Mouse (Mus musculus): ENCODE measurements around the gene Apol6. TPM values are rescaled to one million over a fixed set of nuclear protein-coding genes. Genes with fewer than 3 reads are reported as not detected.

Apol6 gene
- total and polyA plus RNA-seq, 3 experiments: not detected

DNA sequence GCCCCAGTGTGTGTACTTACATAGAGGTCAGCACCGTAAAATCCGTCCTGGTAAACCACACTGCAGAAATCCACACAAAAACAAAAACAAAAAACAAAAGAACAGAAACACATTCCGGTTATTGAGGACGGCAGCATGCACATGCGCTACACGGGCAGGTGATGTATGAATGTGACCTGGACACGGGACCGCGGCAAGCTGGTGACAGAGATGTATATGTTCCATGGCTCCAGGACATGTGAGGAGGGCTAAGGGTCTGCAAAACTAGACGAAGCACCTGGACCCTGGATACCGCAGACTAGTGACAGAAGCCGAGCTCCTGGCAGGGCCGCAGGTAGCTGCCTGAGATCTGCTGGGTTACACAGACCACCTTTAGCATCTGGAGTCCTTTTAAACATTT, 49.9 kb downstream of the Apol6 start:
- H3K9ac ChIP-seq (ENCODE audit: insufficient read depth, low read depth): no peak overlapping the region
- H3K27me3 ChIP-seq (replicated peaks): peaks cover 91% of the 10 kb centered on the region
- no peak for DNase-seq (ENCODE audit: extremely low read depth)
- no peak overlapping the region for H3K27ac ChIP-seq (ENCODE audit: insufficient read depth, low read depth)
- H3K36me3 ChIP-seq (replicated peaks in 1 of 2; ENCODE audit: control insufficient read depth in 1 of 2, insufficient read depth in 1 of 2, low read length in 1 of 2): no peaks in the 10 kb centered on the region
- dilution Hi-C loops (cut with MboI; ENCODE audit: extremely low pct_ligation_motif_present, extremely low pct_unique_long_range_greater_than_20kb, low sequenced_read_pairs) (no loop called here), in situ Hi-C loops (cut with MboI; ENCODE audit: low pct_ligation_motif_present, low pct_unique_long_range_greater_than_20kb, low sequenced_read_pairs) (no loop called here)
- H3K4me2 ChIP-seq (ENCODE audit: insufficient read depth, low read depth, poor library complexity, severe bottlenecking): no peak overlapping the region
- H3K4me1 ChIP-seq (ENCODE audit: control insufficient read depth in 1 of 2, insufficient read depth in 2 of 2): no peaks in the 10 kb centered on the region; a peak in 1 of 4 replicates
- no peak for TF ChIP-seq CTCF (conservative IDR thresholded peaks at IDR 0.05 in 1 of 2, IDR thresholded peaks at IDR 0.05 in 1 of 2; ENCODE audit: low read depth in 2 of 2, low read length in 2 of 2)
- no peak for TF ChIP-seq MEF2A (IDR thresholded peaks at IDR 0.05; ENCODE audit: borderline replicate concordance, low read depth, low read length)
- no peak for TF ChIP-seq PAX5 (IDR thresholded peaks at IDR 0.05; ENCODE audit: low read length)
- TF ChIP-seq RCOR1 (conservative IDR thresholded peaks at IDR 0.05; ENCODE audit: low read depth, low read length): no peak
- no peak for TF ChIP-seq IRF4 (IDR thresholded peaks at IDR 0.05; ENCODE audit: low read depth, low read length)
- no peak for TF ChIP-seq RAD21 (IDR thresholded peaks at IDR 0.05; ENCODE audit: low read depth, low read length)
- no peaks in the 10 kb centered on the region for H3K79me2 ChIP-seq (replicated peaks; ENCODE audit: control insufficient read depth, extremely low read depth, insufficient read depth, poor library complexity, severe bottlenecking)
- no peaks in the 10 kb centered on the region for H3K9me3 ChIP-seq (replicated peaks; ENCODE audit: low read length)
- no peak overlapping the region for H3K4me3 ChIP-seq (replicated peaks in 1 of 3; ENCODE audit: low read depth in 2 of 3, low read length in 2 of 3, poor library complexity in 1 of 3)

- Histone ChIP-seq H3K27ac (ENCODE audit: insufficient read depth, low read depth) (no peak overlapping the region), H3K79me2 (replicated peaks; ENCODE audit: control insufficient read depth, extremely low read depth, insufficient read depth, poor library complexity, severe bottlenecking) (no peaks in the 10 kb centered on the region), H3K4me2 (ENCODE audit: insufficient read depth, low read depth, poor library complexity, severe bottlenecking) (no peak overlapping the region), H3K4me1 (ENCODE audit: control insufficient read depth in 1 of 2, insufficient read depth in 2 of 2) (no peaks in the 10 kb centered on the region; a peak in 1 of 4 replicates), H3K4me3 (replicated peaks in 1 of 3; ENCODE audit: low read depth in 2 of 3, low read length in 2 of 3, poor library complexity in 1 of 3) (no peak overlapping the region), H3K9ac (ENCODE audit: insufficient read depth, low read depth) (no peak overlapping the region), H3K36me3 (replicated peaks in 1 of 2; ENCODE audit: control insufficient read depth in 1 of 2, insufficient read depth in 1 of 2, low read length in 1 of 2) (no peaks in the 10 kb centered on the region), H3K9me3 (replicated peaks; ENCODE audit: low read length) (no peaks in the 10 kb centered on the region), H3K27me3 (replicated peaks) (peaks cover 90% of the 10 kb centered on the region)
- TF ChIP-seq UBTF (IDR thresholded peaks at IDR 0.05; ENCODE audit: low read depth, low read length) (no peak), SIN3A (IDR thresholded peaks at IDR 0.05; ENCODE audit: low read length) (no peak), ZC3H11A (IDR thresholded peaks at IDR 0.05; ENCODE audit: low read depth, low read length) (no peak), MEF2A (IDR thresholded peaks at IDR 0.05; ENCODE audit: borderline replicate concordance, low read depth, low read length) (no peak), MAZ (IDR thresholded peaks at IDR 0.05; ENCODE audit: low read depth, low read length) (no peak), JUN (IDR thresholded peaks at IDR 0.05; ENCODE audit: insufficient read depth, low read depth, low read length) (no peak), MAFK (IDR thresholded peaks at IDR 0.05; ENCODE audit: insufficient replicate concordance, low read length) (no peak), USF2 (conservative IDR thresholded peaks at IDR 0.05; ENCODE audit: low read depth, low read length) (no peak), TBP (conservative IDR thresholded peaks at IDR 0.05; ENCODE audit: low read depth, low read length) (no peak), HCFC1 (IDR thresholded peaks at IDR 0.05; ENCODE audit: low read depth, low read length) (no peak)
- DNase-seq (ENCODE audit: extremely low read depth): no peak
- in situ Hi-C loops (cut with MboI; ENCODE audit: low pct_ligation_motif_present, low pct_unique_long_range_greater_than_20kb, low sequenced_read_pairs) (no loop called here), dilution Hi-C loops (cut with MboI; ENCODE audit: extremely low pct_ligation_motif_present, extremely low pct_unique_long_range_greater_than_20kb, low sequenced_read_pairs) (no loop called here)
These were observed 50.7 kb downstream of the Apol6 start for GRCm38 (mm10) chr15:77095216-77095615.

Data from CH12.LX (cell line).